Mouse (Mus musculus): Measurements from ENCODE around the gene Plekhg3.

DNA sequence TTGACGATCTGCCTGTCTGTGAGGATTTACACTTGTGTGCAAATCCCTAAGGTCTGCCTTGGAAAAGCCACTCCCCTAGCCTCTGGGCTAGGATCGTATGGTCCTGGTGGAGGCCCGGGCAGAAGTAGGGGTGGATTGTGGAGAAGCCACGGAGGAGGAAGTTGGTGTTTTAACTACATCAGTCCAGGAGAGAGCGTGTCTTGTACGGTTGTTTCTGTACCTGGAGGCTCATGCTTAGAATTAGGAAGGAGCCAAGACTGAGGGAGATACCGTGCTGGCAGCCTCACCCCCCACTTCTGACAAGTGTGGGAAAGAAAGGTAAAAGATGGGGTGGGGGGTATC, 17.4 kb downstream of the Plekhg3 start:
- TF ChIP-seq POLR2A (IDR thresholded peaks at IDR 0.05; ENCODE audit: insufficient read length, low read depth) (no peak), USF1 (IDR thresholded peaks at IDR 0.05; ENCODE audit: low read depth) (no peak), CEBPB (IDR thresholded peaks at IDR 0.05; ENCODE audit: insufficient read depth, poor library complexity, severe bottlenecking) (no peak), TCF12 (IDR thresholded peaks at IDR 0.05; ENCODE audit: insufficient read depth, poor library complexity, severe bottlenecking) (no peak), E2F4 (IDR thresholded peaks at IDR 0.05; ENCODE audit: insufficient read depth) (no peak), MAX (IDR thresholded peaks at IDR 0.05; ENCODE audit: low read depth) (no peak), TCF3 (IDR thresholded peaks at IDR 0.05; ENCODE audit: insufficient read length, low read depth) (no peak), MYOG (IDR thresholded peaks at IDR 0.05; ENCODE audit: control insufficient read depth in 1 of 3, insufficient read depth in 1 of 3, insufficient read length in 2 of 3, low read depth in 2 of 3) (no peak)
